In genomic region chr3:98118252-98118651, GRCm38 (mm10) we compare ENCODE assay signal across 12 mouse cellular contexts.
"Had no signal": no experiment of that assay in that cellular context is flagged by ENCODE, and none has a peak within 500 bp of the region (broad histone marks: within the 10 kb centered on the region; RNA-seq: fewer than 3 reads in every experiment).

No protein-coding gene starts in this region.

- DNase-seq: retina, postnatal 1 day; right cerebral cortex, adult 18-20 months; right cerebral cortex, postnatal 14 days; right cerebral cortex, postnatal 25 days; right cerebral cortex, postnatal 4 days; spleen, adult 18-20 months; thymus, adult 18-20 months; thymus, adult 2 months; thymus, postnatal 14 days; thymus, postnatal 25 days; thymus, postnatal 36 days; thymus, postnatal 4 days had no signal
